Mouse (Mus musculus): ENCODE measurements around the gene Ablim1.

Gene Ablim1

GRCm38 (mm10) chr19:57340900-57341742, 26.4 kb upstream of the Ablim1 start:
- DNase-seq: no peak

- DNase-seq: no peak
Observed at GRCm38 (mm10) chr19:57339281-57339864, 24.7 kb upstream of the Ablim1 start.

- DNase-seq: no peak
Observed at GRCm38 (mm10) chr19:57335135-57335534, 20.4 kb upstream of the Ablim1 start.

GRCm38 (mm10) chr19:57333356-57333755, 18.6 kb upstream of the Ablim1 start:
- DNase-seq: no peak

- no peak for DNase-seq
Observed at GRCm38 (mm10) chr19:57331237-57331636, 16.5 kb upstream of the Ablim1 start.

GRCm38 (mm10) chr19:57330309-57330708, 15.6 kb upstream of the Ablim1 start:
- DNase-seq: no peak

GRCm38 (mm10) chr19:57328792-57329191, 14.1 kb upstream of the Ablim1 start:
- no peak for DNase-seq

GRCm38 (mm10) chr19:57328269-57328668, 13.6 kb upstream of the Ablim1 start:
- DNase-seq: no peak

GRCm38 (mm10) chr19:57327679-57328078, 13.0 kb upstream of the Ablim1 start:
- no peak for DNase-seq

GRCm38 (mm10) chr19:57325748-57326300, 11.1 kb upstream of the Ablim1 start:
- DNase-seq: peak; percentile 73

- no peak for DNase-seq
Observed at GRCm38 (mm10) chr19:57323087-57323486, 8.4 kb upstream of the Ablim1 start.

GRCm38 (mm10) chr19:57322491-57322890, 7.8 kb upstream of the Ablim1 start:
- no peak for DNase-seq

- no peak for DNase-seq
Observed at GRCm38 (mm10) chr19:57321839-57322238, 7.1 kb upstream of the Ablim1 start.

- DNase-seq: no peak
Observed at GRCm38 (mm10) chr19:57320656-57321382, 6.1 kb upstream of the Ablim1 start.

- no peak for DNase-seq
Observed at GRCm38 (mm10) chr19:57316597-57316996, 1.9 kb upstream of the Ablim1 start.

- no peak for DNase-seq
Observed at GRCm38 (mm10) chr19:57315013-57315565, 370 bp upstream of the Ablim1 start.

GRCm38 (mm10) chr19:57313891-57314345, 801 bp downstream of the Ablim1 start:
- no peak for DNase-seq

GRCm38 (mm10) chr19:57313226-57313625, 1.5 kb downstream of the Ablim1 start:
- no peak for DNase-seq

GRCm38 (mm10) chr19:57309980-57310379, 4.7 kb downstream of the Ablim1 start:
- DNase-seq: no peak

GRCm38 (mm10) chr19:57306601-57307000, 8.1 kb downstream of the Ablim1 start:
- DNase-seq: no peak

GRCm38 (mm10) chr19:57305972-57306371, 8.7 kb downstream of the Ablim1 start:
- DNase-seq: no peak

GRCm38 (mm10) chr19:57304666-57305065, 10.1 kb downstream of the Ablim1 start:
- DNase-seq: no peak

GRCm38 (mm10) chr19:57301961-57302395, 12.7 kb downstream of the Ablim1 start:
- DNase-seq: no peak

Measured in cerebellum, adult 11-12 months (tissue).